Mouse (Mus musculus) heart, adult 11 months (tissue): ENCODE measurements at regions not wholly inside any gene's neighbourhood (a gene's known extent, or its start where the extent isn't known, plus 50 kb on each side); places are given as distances from the start of the nearest gene placed in this dataset.
A peak's percentile ranks its signal among the peaks of the same experiment; 100 is the strongest.

Experiments used
- DNase-seq: peaks from one replicate; pipeline ENCODE4 v3.0.0; 2022

- peak; percentile 97 for DNase-seq
Observed at GRCm38 (mm10) chr14:51309951-51310350, 51.6 kb upstream of the Gm7247 start.

GRCm38 (mm10) chr14:51310583-51310982 is 51.0 kb upstream of the Gm7247 start:
- DNase-seq, result peak; percentile 92
